Mouse (Mus musculus) ovary, adult 2 months (tissue): Measurements from ENCODE around the gene Gm4779. TPM values are rescaled to one million over a fixed set of nuclear protein-coding genes. Genes with fewer than 3 reads are reported as not detected.

Source experiments
- polyA plus RNA-seq: library from polyadenylated mRNA; depleted of rRNA; stranded (reverse); fragments of >200 nt; gene quantifications from 2 replicates; pipeline ENCODE4 v1.2.3, GENCODE M21; 2012; rRNA removed

The Gm4779 gene
- 0.43 and 1.0 TPM in 2 replicates for polyA plus RNA-seq

DNA sequence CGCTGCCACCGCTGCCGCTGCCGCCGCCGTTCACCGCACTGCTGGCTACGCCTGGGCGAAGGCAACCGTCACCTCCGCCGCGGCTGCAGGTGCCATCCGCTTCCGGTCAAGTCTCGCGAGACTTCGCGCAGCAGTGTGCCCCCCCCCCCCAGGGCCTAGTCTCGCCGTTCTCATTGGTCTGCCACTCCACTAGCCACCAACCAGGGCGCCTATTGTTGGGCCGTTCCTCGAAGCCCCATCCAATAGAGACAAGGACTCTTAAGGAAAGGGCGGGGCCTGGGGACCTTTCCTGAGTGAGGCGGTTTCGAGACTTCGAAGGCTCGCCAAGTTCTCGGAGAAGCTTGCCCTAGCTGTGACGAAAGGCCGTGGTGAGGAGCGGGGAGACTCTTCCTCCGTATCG is at the start of gene Gm4779, which contains the start of gene 8030474K03Rik:
Gm4779 (minus strand) TSS at position 82 of the 400 bp plus-strand sequence.
8030474K03Rik (plus strand) TSS at position 315 of the 400 bp plus-strand sequence.

Other genes with a start within 250 kb of the Gm4779 start
- gene Ogt, start 154.4 kb downstream of the Gm4779 start, polyA plus RNA-seq = 72.2 and 87.5 TPM in 2 replicates
- gene Cxcr3, start 60.2 kb downstream of the Gm4779 start, polyA plus RNA-seq = 4.8 and 5.1 TPM in 2 replicates
- gene 8030474K03Rik, start 233 bp upstream of the Gm4779 start, polyA plus RNA-seq = 0.15 and 0.17 TPM in 2 replicates
- 5.1 and 16.9 TPM in 2 replicates for gene Nhsl2, start 55.0 kb upstream of the Gm4779 start, polyA plus RNA-seq